Mouse (Mus musculus) hindbrain, embryonic 11.5 days (tissue): ENCODE measurements around the gene Sord. TPM values are rescaled to one million over a fixed set of nuclear protein-coding genes. Genes with fewer than 3 reads are reported as not detected.
A peak's percentile ranks its signal among the peaks of the same experiment; 100 is the strongest.

Experiments
- ATAC-seq: fragments of 200-750 bp; cut with Nextera tagmentation; 2 replicates; pipeline ENCODE4 v1.8.0; 2017; ENCODE audit warnings: mild to moderate bottlenecking, moderate TSS enrichment, moderate library complexity; ENCODE audit not compliant: low FRiP score
- DNase-seq: peaks from one replicate; pipeline ENCODE4 v3.0.0-alpha.2; 2015; ENCODE audit warnings: low spot score
- H3K27ac ChIP-seq: fragments of 300-500 bp; sonication (generic); 2 replicates; pipeline ENCODE4 v1.5.1; 2014; ENCODE audit warnings: mild to moderate bottlenecking, low read depth, low read length
- H3K27me3 ChIP-seq: fragments of 300-500 bp; sonication (generic); 2 replicates; pipeline ENCODE4 v1.6.1; 2014; ENCODE audit warnings: mild to moderate bottlenecking, low read length, moderate library complexity, mixed read lengths; ENCODE audit not compliant: control insufficient read depth, insufficient read depth
- H3K36me3 ChIP-seq: fragments of 300-500 bp; sonication (generic); 2 replicates; pipeline ENCODE4 v1.6.1; 2014; ENCODE audit warnings: mild to moderate bottlenecking, low read length, moderate library complexity, mixed read lengths; ENCODE audit not compliant: control insufficient read depth, insufficient read depth
- H3K4me1 ChIP-seq: fragments of 300-500 bp; sonication (generic); replicated peaks from 2 replicates; pipeline ENCODE4 v1.6.1; 2014; ENCODE audit warnings: low read length, mixed read lengths; ENCODE audit not compliant: control insufficient read depth, insufficient read depth
- H3K4me2 ChIP-seq: fragments of 300-500 bp; sonication (generic); replicated peaks from 2 replicates; pipeline ENCODE4 v1.6.1; 2014; ENCODE audit warnings: mild to moderate bottlenecking, low read depth, low read length
- H3K4me3 ChIP-seq: fragments of 300-500 bp; sonication (generic); 2 replicates; pipeline ENCODE4 v1.5.1; 2014; ENCODE audit warnings: low read depth, low read length
- H3K9ac ChIP-seq: fragments of 300-500 bp; sonication (generic); 2 replicates; pipeline ENCODE4 v1.6.1; 2014; ENCODE audit warnings: low read depth, low read length
- H3K9me3 ChIP-seq: fragments of 300-500 bp; sonication (generic); 2 replicates; pipeline ENCODE4 v1.6.1; 2016; ENCODE audit warnings: low read length; ENCODE audit not compliant: control insufficient read depth
- WGBS: fragments of 180-500 bp; shearing (Covaris S2); extraction: QIAGEN DNeasy Blood & Tissue Kit; methylation state at CpG from one replicate; pipeline ENCODE4 v1.1.7; 2014; 5-methylcytosine and 5-hydroxymethylcytosine counted together
- polyA plus RNA-seq: library from polyadenylated mRNA; unstranded; fragments of >200 nt; fragmentation: Nextera tagmentation; extraction: Ambion mirVana; gene quantifications from 2 replicates; pipeline ENCODE4 v1.2.1, GENCODE M21; 2014

Sord gene
- polyA plus RNA-seq, 1 experiment from 2014 or later: 27.1 TPM

DNA sequence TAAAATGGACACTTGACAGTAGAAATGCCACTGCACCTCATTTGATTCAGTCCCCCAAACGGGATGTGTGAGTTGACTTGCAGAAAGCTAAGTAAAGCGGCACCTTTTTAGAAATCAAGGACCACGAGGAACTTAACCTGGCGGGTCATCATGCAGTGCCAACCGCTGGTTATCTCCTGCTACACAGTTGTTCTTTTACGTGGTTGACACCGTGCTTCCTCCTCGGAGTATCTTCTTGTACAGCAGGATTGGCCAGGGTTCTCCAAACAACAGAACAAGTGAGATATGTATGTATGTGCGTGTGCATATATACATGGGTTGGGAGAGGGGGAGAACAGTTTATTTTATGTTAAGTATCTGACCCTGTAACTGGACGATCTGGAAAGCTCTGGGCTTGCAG lies 13.2 kb downstream of the Sord start:
- 89% methylated on average over 10 of the region's 10 CpGs for WGBS
- Histone ChIP-seq H3K36me3 (no peaks in the 10 kb centered on the region), H3K27me3 (no peaks in the 10 kb centered on the region), H3K4me1 (no peaks in the 10 kb centered on the region), H3K9ac (no peak overlapping the region), H3K4me2 (no peak overlapping the region), H3K4me3 (no peak overlapping the region), H3K9me3 (no peaks in the 10 kb centered on the region), H3K27ac (no peak overlapping the region)
- ATAC-seq (no peak), DNase-seq (no peak)

DNA sequence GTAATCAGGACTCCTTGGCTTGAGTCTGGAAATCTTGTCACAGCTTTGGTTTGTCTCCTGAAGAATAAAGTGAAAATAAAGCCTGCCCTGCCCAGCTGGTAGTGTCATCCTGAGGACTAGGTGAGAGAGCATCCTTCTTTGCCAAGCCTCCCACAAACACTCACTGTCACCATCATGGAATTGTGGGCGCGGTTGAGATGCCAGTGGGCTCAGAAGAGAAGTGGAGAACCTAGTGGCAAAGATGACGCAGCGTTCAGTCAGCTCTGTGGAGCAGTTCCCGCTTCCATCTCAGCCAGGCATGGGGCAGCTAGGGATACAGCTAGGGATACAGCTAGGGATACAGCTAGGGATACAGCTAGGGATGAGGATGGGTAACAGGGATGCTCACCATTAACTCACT lies 21.4 kb downstream of the Sord start:
- no peaks in the 10 kb centered on the region for H3K4me1 ChIP-seq
- H3K36me3 ChIP-seq: no peaks in the 10 kb centered on the region
- no peak overlapping the region for H3K4me3 ChIP-seq
- H3K9me3 ChIP-seq: no peaks in the 10 kb centered on the region
- DNase-seq (no peak), ATAC-seq (no peak)
- no peak overlapping the region for H3K27ac ChIP-seq
- no peak overlapping the region for H3K4me2 ChIP-seq
- H3K9ac ChIP-seq: no peak overlapping the region
- 97% methylated on average over 5 of the region's 5 CpGs for WGBS
- no peaks in the 10 kb centered on the region for H3K27me3 ChIP-seq

GRCm38 (mm10) chr2:122260729-122261128 lies 26.2 kb downstream of the Sord start:
- Histone ChIP-seq H3K9me3 (no peaks in the 10 kb centered on the region), H3K4me1 (no peaks in the 10 kb centered on the region), H3K9ac (no peak overlapping the region), H3K27me3 (no peaks in the 10 kb centered on the region), H3K4me3 (no peak overlapping the region), H3K4me2 (no peak overlapping the region), H3K36me3 (no peaks in the 10 kb centered on the region), H3K27ac (no peak overlapping the region)
- 91% methylated on average over 5 of the region's 5 CpGs for WGBS
- DNase-seq (no peak), ATAC-seq (no peak)

DNA sequence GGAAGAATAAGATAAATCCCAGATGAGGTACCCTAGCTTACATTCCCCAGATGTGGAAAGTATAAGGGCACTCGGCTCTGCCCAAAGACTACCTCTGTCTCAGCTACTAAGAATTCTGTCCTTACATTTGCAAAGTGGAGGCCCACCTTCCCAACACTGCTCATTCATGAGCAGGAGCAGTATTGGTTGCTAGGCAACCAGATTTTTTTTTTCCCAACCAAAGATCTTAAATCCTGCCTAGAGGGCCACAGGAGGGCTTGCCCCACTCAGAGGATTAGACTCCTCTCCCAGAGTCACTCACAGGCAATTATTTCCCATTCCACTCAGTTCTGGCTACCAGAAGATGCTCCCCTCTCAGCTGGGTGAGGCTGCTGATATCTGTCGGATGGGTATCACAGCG lies 30.1 kb downstream of the Sord start:
- no peak overlapping the region for H3K4me2 ChIP-seq

DNA sequence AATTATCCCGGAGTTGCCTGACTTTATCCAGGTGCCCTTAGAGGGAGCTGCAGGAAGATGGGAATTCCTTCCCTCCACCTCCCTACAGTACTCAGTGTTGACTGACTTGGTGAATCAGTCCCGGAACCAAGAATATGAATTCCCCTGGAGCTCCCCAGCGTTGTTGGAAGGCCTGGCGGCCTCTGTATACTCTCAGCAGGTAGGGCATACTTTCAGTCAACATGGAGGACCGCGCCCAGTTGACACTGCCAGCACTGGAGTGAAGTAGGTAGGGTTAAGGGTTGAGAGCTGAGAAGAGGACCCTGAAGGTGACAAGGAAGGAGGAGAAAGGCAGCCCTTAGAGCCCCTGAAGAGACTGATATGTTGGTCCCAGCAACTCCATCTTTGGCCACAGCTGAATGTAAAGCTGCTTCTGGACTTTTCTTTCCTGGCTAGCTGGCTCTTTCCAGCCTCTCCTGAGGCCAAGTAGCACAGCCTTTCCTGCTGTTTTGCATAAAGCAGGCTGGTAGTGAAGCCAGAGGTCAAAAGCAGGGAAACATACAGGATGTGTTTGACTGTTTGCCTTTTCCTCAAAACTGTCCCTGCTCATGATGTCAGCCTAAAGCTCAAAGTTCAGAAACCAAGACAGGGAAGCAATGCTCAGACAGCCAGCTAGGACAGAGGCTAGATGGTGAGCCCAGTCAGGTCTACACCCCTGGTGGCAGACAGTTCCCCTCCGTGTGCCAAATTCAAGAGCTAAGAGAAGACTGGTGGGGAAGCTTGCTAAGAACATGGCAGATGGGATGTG lies 32.1 kb downstream of the Sord start:
- H3K4me2 ChIP-seq: no peak overlapping the region
- DNase-seq: no peak
- no peaks in the 10 kb centered on the region for H3K36me3 ChIP-seq
- no peak overlapping the region for H3K4me3 ChIP-seq
- H3K27ac ChIP-seq: no peak overlapping the region
- 90% methylated on average over 7 of the region's 7 CpGs for WGBS
- no peaks in the 10 kb centered on the region for H3K9me3 ChIP-seq
- no peaks in the 10 kb centered on the region for H3K27me3 ChIP-seq
- H3K4me1 ChIP-seq: no peaks in the 10 kb centered on the region
- no peak for ATAC-seq
- no peak overlapping the region for H3K9ac ChIP-seq

More for the DNA sequence above, 30.1 kb downstream of the Sord start:
- no peak overlapping the region for H3K9ac ChIP-seq
- no peaks in the 10 kb centered on the region for H3K36me3 ChIP-seq
- H3K4me3 ChIP-seq: no peak overlapping the region
- no peaks in the 10 kb centered on the region for H3K9me3 ChIP-seq
- ATAC-seq: peak; percentile 54; the same call in 1 of the 2 replicates
- H3K4me1 ChIP-seq: no peaks in the 10 kb centered on the region
- no peaks in the 10 kb centered on the region for H3K27me3 ChIP-seq
- WGBS: 75% methylated on average over 3 of the region's 3 CpGs
- DNase-seq: peak; percentile 51
- no peak overlapping the region for H3K27ac ChIP-seq

GRCm38 (mm10) chr2:122278769-122279168 lies 44.2 kb downstream of the Sord start:
- Histone ChIP-seq H3K36me3 (no peaks in the 10 kb centered on the region), H3K9me3 (no peaks in the 10 kb centered on the region), H3K27ac (no peak overlapping the region), H3K4me2 (no peak overlapping the region), H3K9ac (no peak overlapping the region), H3K4me3 (no peak overlapping the region), H3K4me1 (no peaks in the 10 kb centered on the region), H3K27me3 (no peaks in the 10 kb centered on the region)
- DNase-seq: no peak
- 86% methylated on average over 3 of the region's 3 CpGs for WGBS
- ATAC-seq: no peak

DNA sequence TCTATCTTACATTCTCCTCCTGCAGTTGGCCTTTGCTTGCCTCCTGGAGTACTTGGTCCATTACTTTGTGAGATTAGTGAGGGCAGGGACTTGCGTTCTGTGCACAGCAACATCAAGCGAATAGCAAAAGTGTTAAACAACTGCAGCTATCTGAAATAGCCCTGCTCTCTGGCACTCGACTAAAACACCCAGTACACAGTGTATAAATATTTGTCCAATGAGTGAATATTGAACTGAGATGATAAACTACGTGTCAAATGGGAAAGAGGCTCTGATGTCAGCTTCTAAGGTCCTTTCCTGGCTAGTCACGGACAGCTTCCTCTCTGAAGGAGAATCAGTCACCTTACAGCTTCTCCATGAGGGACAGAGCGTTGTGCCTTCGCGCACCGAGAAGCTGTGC lies 49.5 kb downstream of the Sord start:
- no peaks in the 10 kb centered on the region for H3K36me3 ChIP-seq
- no peaks in the 10 kb centered on the region for H3K27me3 ChIP-seq
- no peak overlapping the region for H3K4me3 ChIP-seq
- H3K4me1 ChIP-seq: no peaks in the 10 kb centered on the region
- H3K4me2 ChIP-seq: no peak overlapping the region
- H3K9me3 ChIP-seq: no peaks in the 10 kb centered on the region
- WGBS: 87% methylated on average over 9 of the region's 9 CpGs
- H3K9ac ChIP-seq: no peak overlapping the region
- ATAC-seq: no peak
- DNase-seq: no peak
- no peak overlapping the region for H3K27ac ChIP-seq

- H3K9ac ChIP-seq: no peak overlapping the region
- H3K9me3 ChIP-seq: no peaks in the 10 kb centered on the region
- no peaks in the 10 kb centered on the region for H3K27me3 ChIP-seq
- no peak overlapping the region for H3K27ac ChIP-seq
- ATAC-seq (no peak), DNase-seq (no peak)
- H3K4me3 ChIP-seq: no peak overlapping the region
- 62% methylated on average over 7 of the region's 7 CpGs for WGBS
- no peak overlapping the region for H3K4me2 ChIP-seq
- H3K4me1 ChIP-seq: no peaks in the 10 kb centered on the region
- no peaks in the 10 kb centered on the region for H3K36me3 ChIP-seq
These were observed 51.6 kb downstream of the Sord start for GRCm38 (mm10) chr2:122286137-122286536.

- Histone ChIP-seq H3K4me2 (no peak overlapping the region), H3K9ac (no peak overlapping the region), H3K36me3 (no peaks in the 10 kb centered on the region), H3K4me1 (peaks cover 6% of the 10 kb centered on the region; the same call in 1 of the 2 replicates), H3K27ac (no peak overlapping the region), H3K9me3 (no peaks in the 10 kb centered on the region), H3K27me3 (peaks cover 49% of the 10 kb centered on the region), H3K4me3 (no peak overlapping the region)
- ATAC-seq: no peak
- DNase-seq: peak; percentile 25
- WGBS: 7% methylated on average over 7 of the region's 7 CpGs
These were observed 60.4 kb downstream of the Sord start for GRCm38 (mm10) chr2:122294916-122295315.
